Mouse (Mus musculus) ovary, postnatal 10 days (tissue): ENCODE results near the gene Uspl1.
"Not testable (repeated sequence)": the region's sequence is repeated elsewhere in the genome, so short reads cannot be mapped to it uniquely, and the experiment has no call there.

Experiments used
- DNase-seq: peaks from one replicate; pipeline ENCODE4 v3.0.0; 2022; ENCODE audit warnings: low spot score

The Uspl1 gene

GRCm38 (mm10) chr5:149184104-149184843 is at the start of gene Uspl1, which contains the start of gene Hmgb1:
Gene Uspl1 (plus strand): TSS chr5:149184350.
Gene Hmgb1 (minus strand): TSS chr5:149184489.
- peak; percentile 97 for DNase-seq

DNA sequence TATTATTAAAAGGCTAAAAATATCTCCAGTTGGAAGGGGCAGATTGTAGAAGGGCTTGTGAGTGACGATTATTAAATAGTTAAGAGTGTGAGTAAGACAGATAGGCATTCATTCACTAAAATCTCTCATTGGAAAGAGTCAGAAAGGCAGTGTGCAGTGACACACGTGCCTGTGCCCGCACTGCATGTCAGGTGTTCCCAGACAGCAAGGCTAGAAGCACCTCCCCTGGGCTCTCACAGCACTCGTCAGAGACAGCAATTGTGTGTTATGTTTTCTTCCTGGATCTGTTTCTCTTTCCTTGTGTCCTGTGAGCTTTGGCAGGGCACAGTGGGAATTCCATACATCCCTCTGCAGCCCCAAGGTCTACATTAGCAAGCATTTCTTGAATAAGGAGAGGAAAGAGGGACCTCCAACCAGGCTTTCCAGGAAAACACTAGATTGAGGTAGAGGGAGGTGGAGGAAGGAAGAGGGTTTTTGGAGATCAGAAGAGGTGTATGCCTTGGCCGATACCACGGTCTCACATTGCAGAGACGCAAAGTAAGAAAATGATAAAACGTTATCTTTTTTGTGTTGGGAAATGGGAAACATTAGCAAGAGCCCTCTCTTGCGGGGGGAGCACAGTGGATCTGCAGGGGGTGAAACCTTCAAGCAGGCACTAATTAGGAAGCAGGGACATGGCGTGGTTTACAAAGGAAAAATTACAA is 49.2 kb upstream of the Uspl1 start:
- DNase-seq: no peak

GRCm38 (mm10) chr5:149135455-149136354 is 48.4 kb upstream of the Uspl1 start:
- DNase-seq: no peak

GRCm38 (mm10) chr5:149136933-149137365 is 47.2 kb upstream of the Uspl1 start:
- no peak for DNase-seq

- DNase-seq: no peak
Observed at GRCm38 (mm10) chr5:149137447-149137846, 46.7 kb upstream of the Uspl1 start.

DNA sequence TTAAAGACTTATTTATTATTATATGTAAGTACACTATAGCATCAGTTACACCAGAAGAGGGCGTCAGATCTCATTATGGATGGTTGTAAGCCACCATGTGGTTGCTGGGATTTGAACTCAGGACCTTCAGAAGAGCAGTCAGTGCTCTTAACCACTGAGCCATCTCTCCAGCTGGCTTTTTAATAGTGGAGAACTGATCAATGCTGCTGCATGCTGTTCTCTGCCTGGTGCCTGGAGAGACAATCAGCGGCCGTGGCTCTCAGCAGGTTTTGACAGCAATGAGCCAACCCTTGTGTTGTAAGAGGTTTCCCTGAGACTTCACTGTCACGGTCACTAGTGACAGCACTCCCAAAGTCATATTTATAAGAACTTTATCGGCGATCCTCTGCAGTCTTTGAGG is 46.1 kb upstream of the Uspl1 start:
- DNase-seq: not testable (repeated sequence)

DNA sequence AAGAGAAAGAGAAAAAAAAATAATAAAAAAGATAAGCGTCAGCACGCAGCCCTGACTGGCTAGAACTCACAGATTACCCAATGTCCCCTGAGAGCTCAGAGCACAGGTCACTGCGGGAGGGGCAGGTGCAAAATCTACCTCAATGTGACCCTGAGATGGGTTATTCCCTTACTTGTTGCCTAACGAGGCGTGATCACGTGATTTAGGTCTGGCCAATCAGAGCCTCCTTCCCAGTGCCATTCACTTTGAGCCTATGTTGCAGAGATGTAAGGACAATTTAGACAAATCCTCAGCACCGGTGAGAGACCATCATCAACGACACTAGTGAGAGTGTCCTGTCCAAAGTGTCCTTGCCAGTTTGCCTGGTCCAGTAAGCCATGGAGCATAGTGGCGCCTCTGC is 43.8 kb upstream of the Uspl1 start:
- no peak for DNase-seq

GRCm38 (mm10) chr5:149141155-149141554 is 43.0 kb upstream of the Uspl1 start:
- not testable (repeated sequence) for DNase-seq

- no peak for DNase-seq
Observed at GRCm38 (mm10) chr5:149143766-149144375, 40.3 kb upstream of the Uspl1 start.

GRCm38 (mm10) chr5:149146691-149147090 is 37.5 kb upstream of the Uspl1 start:
- DNase-seq: no peak

DNA sequence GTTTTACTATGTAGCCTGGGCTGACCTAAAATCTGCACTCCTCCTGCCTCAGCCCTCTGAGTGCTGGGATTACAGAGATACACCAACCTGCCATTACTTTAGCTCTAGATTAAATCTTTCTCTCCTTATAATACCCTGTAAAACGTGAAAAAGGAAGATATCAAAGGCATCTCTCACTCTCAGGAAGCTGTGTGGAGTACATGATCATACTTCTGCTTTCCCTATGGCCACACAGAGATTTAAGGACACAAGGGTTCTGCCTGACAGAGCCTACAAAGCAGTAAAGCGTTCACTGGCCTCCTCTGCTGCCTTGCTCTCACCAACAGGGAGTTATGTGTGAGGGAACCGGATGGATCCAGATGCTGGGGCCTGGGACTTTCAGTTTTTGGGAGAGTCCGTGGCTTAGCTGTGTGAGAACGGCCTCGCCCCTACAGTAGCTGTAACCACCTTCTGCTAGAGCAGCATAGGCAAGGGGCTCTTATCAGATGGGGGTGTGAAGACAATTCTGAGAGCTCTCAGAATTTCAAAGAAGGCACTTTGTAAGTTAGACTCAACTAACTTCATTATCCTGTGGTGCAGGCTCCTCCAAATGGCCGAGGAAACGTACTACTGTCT is 36.7 kb upstream of the Uspl1 start:
- no peak for DNase-seq

GRCm38 (mm10) chr5:149150882-149151281 is 33.3 kb upstream of the Uspl1 start:
- no peak for DNase-seq

DNA sequence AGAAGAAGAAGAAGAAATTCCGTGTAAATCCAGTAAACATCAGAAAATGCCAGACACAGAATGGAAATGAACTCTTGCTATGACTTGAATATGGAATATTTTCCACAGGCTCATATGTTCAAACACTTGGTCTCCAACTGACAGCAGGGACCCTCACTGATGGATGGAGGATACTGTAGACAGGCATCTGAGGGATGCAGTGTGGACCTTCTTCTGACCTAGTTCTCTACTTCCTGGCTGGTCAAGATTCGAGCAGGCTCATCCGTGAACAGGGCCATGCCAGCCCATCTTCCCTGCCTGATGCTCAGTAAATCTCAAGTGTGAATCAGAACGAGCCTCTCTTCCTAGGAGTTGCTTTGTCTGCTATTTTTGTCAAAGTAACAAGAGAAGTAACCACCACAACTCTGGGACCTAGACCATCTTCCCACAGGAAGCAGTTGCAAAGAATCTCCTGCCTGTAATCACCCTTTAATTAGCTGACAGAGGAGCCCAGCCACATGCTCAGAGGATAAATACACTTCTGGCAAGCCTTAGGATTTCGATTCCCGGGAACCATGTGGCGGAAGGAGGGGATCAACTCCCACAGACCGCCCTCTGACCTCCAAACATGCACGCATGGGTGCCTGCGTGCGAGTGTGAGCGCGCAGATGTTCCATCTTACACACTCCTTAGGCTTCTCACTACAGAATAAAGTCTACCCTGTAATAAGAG is 31.9 kb upstream of the Uspl1 start:
- DNase-seq: peak; percentile 17

GRCm38 (mm10) chr5:149152774-149153155 is 31.4 kb upstream of the Uspl1 start:
- DNase-seq: no peak

- no peak for DNase-seq
Observed at GRCm38 (mm10) chr5:149156886-149157563, 27.1 kb upstream of the Uspl1 start.

- no peak for DNase-seq
Observed at GRCm38 (mm10) chr5:149159021-149159420, 25.1 kb upstream of the Uspl1 start.

GRCm38 (mm10) chr5:149160469-149160868 is 23.7 kb upstream of the Uspl1 start:
- no peak for DNase-seq

DNA sequence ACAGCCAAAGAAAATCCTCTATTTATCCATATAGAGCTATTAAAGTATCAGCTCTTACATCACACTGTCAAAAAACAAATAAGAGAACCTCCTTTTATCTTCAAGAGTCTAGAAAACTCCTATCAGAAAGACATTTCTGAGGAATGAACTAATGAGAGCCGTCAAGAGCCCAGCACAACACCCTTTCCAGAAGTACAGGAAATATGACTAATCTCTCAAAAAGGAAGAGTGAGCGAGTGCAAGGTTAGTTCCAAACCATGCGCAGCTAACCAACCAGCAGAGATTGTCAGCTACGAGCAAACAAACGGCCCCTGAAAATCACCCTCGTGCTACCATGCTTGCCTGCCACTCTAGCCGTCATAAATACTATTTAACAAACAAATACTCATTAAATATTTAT is 21.3 kb upstream of the Uspl1 start:
- no peak for DNase-seq

DNA sequence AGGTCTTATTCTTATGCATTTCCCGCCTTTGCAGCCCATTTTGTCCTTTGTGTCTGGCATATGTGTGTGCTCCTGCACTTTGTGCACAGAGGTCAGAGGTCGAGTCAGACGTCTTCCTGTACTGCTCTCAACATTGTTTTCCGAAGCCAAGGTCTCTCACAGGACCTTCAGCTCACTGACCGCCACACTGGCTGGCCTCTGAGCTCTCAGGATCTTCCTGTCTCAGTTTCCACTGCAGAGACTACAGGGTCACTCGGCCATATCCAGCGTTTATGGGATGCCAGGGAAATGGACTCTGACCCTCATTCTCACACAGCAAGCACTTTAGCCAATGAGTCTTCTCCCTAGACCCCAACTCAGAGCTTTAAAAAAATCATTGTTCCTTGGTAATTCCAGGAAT is 19.3 kb upstream of the Uspl1 start:
- no peak for DNase-seq

GRCm38 (mm10) chr5:149166011-149166410 is 18.1 kb upstream of the Uspl1 start:
- DNase-seq: no peak
